Mouse (Mus musculus): Measurements from ENCODE around the gene Rbbp4.

DNA sequence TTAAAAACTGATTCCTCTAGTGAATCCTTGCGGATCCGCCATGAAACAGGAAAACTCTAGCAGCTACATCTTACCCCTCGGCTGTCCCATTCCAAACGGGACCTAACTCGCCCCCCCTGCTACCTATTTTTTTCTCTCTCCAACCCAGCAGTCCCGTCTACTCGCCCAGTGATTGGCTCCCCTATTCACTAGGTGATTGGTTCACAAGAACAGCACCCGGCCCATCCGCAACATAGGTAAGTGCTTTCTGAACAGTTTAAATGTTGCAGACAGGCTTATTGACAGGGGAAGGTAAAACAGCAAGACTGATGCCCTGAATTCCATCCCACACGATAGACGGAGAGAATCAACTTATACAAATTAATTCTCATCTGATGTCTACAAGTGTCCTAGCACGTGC lies 18.0 kb upstream of the Rbbp4 start:
- TF ChIP-seq CTCF (IDR thresholded peaks at IDR 0.05; ENCODE audit: extremely low read depth, insufficient read depth, low read length) (no peak), POLR2A (IDR thresholded peaks at IDR 0.05; ENCODE audit: extremely low read depth, insufficient read depth, low read length) (no peak)
